Mouse (Mus musculus): Measurements from ENCODE around the gene Prrt4.

Prrt4 gene

DNA sequence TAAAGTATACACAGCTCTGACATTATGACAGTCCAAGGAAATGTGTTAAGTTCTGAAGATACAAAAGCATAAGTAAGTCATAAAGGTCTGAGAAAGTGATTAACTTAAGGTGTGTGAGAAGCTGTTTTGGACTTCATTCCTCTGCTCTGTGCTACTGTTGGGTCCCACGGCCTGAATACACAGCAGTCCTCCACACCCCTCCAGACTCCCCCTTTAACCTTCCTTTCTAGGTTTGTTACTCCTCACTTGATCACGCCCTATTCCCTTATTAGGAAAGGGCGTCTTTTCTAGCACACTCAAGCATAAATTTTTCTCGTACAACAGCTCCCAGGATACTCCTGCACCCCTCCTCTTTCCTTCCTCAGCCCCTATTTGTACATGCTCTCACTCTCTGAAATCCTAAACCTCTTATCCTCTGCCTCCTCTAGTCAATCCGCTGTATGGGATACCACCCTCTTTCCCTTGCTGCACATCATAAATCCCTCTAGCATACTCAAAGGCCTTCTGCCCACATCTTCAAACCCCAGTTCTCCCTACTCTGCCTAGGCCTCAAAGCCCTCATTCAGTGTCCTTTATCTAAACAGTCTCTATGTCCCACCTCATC, 31.9 kb downstream of the Prrt4 start:
- no peak for DNase-seq (ENCODE audit: low spot score)

DNA sequence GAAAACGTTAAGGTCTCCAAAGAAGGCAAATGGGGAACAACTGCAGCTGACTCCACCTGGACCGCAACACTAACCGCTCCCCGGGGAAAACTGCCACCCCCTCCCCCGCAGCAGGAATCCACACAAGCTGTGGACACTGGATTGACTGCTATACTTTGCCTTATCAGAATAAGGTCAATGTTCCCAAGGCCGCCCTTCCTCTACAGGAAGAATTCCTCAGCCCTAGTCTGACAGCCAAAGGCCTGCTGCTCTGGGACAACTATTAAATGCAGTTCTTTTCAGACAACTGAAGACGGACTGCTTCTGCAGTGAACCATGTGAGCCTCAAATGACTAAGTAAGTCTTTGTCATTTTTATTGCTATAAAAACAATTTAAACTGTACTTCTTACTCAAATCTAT, 32.7 kb downstream of the Prrt4 start:
- DNase-seq (ENCODE audit: low spot score): peak; percentile 73

DNA sequence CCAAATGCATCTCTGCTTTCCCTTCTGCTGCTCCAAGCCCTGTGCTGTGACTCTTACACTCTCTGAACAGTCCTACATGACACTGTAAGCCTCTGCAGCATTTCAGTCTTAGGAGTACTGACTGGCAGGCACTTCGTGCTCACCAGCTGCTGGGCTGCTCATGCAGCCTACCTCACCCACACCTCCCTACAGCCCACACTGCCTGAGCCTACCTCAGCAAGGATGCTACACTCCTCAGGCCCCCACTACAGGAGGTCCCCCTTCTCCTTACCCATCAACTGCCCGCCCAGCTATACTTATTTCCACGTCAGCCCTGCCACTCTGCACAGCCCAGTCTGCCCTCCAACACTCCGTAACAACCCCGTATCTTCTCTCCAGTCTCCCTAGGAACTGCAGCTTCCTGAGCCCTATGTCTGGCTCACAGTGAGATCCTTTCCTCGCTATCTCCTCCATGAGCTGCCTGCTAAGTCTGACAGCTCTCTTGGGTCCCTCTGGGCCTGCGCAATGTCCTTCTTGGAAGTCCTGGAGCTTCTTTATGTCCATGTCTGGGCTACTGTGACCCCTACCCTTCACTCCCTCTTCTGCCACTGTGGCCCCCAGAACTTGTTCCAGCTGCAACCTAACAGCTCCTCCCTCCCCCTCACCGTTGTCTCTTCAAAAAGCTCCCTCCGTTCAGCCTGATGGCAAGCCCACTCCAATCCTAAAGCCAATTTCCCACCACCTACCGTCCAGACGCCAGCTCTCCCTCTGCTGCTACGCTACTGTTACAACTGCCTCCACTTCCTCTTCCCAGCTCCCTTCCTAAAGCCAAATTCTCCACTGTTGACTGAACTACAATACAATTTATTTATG, 33.7 kb downstream of the Prrt4 start:
- no peak for DNase-seq (ENCODE audit: low spot score)

DNA sequence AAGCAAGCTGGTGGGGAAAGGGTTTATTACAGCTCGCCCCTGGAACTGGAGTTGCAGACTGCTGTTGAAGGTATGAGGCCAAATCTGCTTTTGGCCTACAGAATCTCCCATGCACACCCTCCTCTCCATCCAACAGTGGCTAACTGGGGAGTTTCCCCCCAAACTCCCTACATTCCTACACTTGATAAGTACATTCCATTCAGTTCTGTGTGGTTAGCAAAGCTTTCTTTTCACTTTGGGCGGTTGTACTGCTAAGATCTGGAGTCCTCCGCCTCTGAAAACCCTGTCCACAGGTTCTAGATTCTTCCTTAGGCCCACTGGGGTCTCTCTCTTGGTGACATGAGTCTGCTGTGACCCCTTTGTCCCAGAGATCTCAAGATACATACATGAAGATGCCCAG, 34.4 kb downstream of the Prrt4 start:
- no peak for DNase-seq (ENCODE audit: low spot score)

DNA sequence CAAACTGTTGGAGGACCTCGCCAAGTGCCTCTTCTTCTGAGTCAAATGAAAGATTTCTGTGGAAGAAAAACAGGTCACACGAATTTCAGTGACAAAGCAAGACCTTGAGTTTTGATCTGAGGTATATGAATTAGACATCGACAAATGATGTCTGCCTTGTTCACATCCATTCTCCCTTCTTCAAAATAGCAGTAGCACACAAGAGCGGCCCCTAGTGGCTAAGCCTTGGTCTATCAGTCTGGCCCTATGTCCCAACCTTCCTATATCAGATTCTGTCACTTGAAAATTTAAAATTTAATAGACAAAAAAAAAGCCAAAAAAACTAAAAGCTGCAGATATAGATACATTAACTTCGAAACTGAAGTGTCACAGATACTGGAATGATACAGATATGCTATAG, 35.8 kb downstream of the Prrt4 start:
- peak; percentile 83 for DNase-seq (ENCODE audit: low spot score)

DNA sequence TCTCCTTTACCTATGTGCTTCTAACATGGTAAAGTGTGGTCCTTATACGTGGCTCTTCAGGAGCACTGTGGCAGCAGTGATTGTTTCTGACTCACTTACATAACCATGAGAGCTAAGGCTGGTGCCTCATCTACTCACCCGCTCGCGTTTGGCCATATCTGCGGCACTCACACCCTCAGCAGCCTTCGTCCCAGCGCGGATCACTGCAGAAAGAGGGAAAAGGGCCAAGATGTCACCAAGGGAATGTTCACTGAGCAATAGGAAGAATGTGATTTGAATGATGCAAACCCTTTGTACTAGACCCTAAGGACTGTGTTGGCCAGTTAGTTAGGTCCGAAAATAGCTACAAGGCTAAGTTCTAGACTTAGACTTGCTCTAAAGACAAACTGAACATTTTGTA, 41.9 kb downstream of the Prrt4 start:
- no peak for DNase-seq (ENCODE audit: low spot score)

DNA sequence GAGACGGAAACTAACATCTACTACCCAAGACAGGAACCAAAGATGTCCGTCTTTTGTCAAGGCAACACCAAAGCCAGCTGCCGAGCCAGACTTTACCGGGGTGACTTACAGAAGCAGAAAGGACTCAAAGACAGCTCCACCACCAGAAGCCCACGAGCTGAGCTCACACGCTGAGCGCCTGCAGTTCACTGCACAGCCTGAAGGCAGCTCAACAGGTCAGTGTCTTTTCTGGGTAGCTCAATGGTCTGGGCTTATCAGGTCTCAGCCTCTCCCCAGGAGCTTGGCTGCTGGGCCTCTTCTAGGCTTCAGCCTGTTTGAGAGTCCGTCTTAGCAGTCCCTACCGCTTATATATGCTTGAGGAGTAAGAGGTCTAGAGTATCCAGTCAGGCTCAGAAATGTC, 46.3 kb downstream of the Prrt4 start:
- DNase-seq (ENCODE audit: low spot score): no peak

DNA sequence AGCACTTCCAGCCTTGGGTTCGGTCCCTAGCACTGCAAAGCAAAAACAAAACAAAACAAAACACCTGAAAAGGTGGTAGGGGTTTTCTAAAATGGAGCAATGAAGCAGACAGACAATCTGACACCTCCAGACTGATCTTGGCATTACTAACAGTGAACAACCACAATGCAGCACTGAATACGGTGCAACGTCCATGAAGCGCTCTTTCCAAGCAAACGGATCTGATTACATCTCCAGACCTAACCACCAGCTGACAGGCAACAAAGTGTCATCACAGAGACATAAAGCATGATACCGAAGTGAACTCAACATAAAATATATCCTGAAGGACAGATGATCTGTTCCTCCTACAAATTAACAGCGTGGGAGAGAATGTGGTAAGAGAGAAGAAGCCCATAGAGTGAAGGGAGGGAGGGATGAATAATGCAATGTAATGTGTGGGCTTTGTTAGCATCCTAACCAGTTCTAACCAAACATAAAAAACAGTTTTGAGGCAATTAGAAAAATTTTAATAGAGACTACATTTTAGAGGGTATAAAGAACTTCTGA, 52.4 kb downstream of the Prrt4 start:
- no peak for DNase-seq (ENCODE audit: low spot score)

DNA sequence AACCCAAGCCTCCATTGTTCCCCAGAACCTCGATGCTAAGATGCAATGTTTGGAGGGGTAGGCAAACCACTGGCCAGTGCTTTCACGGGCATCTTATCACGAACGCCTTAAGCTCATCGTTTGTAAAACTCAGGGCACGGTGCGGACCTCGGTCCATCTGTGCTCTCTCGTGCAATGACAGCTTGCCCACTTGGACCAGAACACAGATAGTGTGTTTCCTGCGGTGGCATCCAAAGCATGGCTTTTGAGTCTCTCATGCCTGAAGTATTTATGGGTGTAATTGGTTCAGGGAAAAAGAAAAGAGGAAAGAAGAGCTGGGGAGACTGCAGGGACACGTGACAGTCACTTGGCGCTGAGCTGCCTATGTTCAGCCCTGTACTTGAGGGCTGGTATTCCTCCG, 59.4 kb downstream of the Prrt4 start:
- no peak for DNase-seq (ENCODE audit: low spot score)

Data from testis, postnatal 10 days (tissue).